Mouse (Mus musculus) kidney, adult 2 months (tissue): ENCODE data around the gene Slco4a1. TPM values are rescaled to one million over a fixed set of nuclear protein-coding genes. Genes with fewer than 3 reads are reported as not detected.

ENCODE experiments used
- DNase-seq: peaks from one replicate; pipeline ENCODE4 v3.0.0; 2021
- H3K27ac ChIP-seq: fragments of 200-500 bp; 2 replicates; pipeline ENCODE4 v1.5.1; 2012; ENCODE audit warnings: low read depth, low read length, control low read depth, inconsistent platforms; ENCODE audit not compliant: insufficient read depth
- H3K27me3 ChIP-seq: fragments of 200-500 bp; replicated peaks from 2 replicates; pipeline ENCODE4 v1.6.1; 2012; ENCODE audit warnings: mild to moderate bottlenecking, moderate library complexity, low read length, inconsistent platforms; ENCODE audit not compliant: control insufficient read depth, insufficient read depth
- H3K36me3 ChIP-seq: fragments of 200-500 bp; 2 replicates; pipeline ENCODE4 v1.6.1; 2012; ENCODE audit warnings: mild to moderate bottlenecking, moderate library complexity, low read length, inconsistent platforms; ENCODE audit not compliant: control insufficient read depth, insufficient read depth
- H3K4me1 ChIP-seq: fragments of 200-500 bp; 2 replicates; pipeline ENCODE4 v1.6.1; 2011; ENCODE audit warnings: low read length; ENCODE audit not compliant: control insufficient read depth, insufficient read depth
- H3K4me3 ChIP-seq: fragments of 200-500 bp; 2 replicates; pipeline ENCODE4 v1.5.1; 2011; ENCODE audit warnings: mild to moderate bottlenecking, low read depth, low read length, control low read depth; ENCODE audit not compliant: insufficient read depth
- CTCF ChIP-seq: fragments of 200-500 bp; conservative IDR thresholded peaks from 2 replicates; pipeline ENCODE4 v1.5.1; 2011; ENCODE audit warnings: low read depth, mild to moderate bottlenecking, control low read depth, low read length, moderate library complexity, mixed read lengths; ENCODE audit not compliant: insufficient read depth, insufficient read length
- POLR2A ChIP-seq: fragments of 200-500 bp; IDR thresholded peaks from one replicate; pipeline ENCODE4 v1.6.1; 2011; ENCODE audit warnings: low read depth, low read length, control low read depth
- WGBS: fragments of 180-500 bp; shearing (Covaris S2); methylation state at CpG from one replicate; pipeline ENCODE4 v1.1.7; 2018; 5-methylcytosine and 5-hydroxymethylcytosine counted together
- polyA plus RNA-seq: library from polyadenylated mRNA; depleted of rRNA; stranded (reverse); fragments of >200 nt; gene quantifications from 2 replicates; pipeline ENCODE4 v1.2.3, GENCODE M21; 2012

Slco4a1 gene
- polyA plus RNA-seq, 1 experiment = 49.4 TPM

DNA sequence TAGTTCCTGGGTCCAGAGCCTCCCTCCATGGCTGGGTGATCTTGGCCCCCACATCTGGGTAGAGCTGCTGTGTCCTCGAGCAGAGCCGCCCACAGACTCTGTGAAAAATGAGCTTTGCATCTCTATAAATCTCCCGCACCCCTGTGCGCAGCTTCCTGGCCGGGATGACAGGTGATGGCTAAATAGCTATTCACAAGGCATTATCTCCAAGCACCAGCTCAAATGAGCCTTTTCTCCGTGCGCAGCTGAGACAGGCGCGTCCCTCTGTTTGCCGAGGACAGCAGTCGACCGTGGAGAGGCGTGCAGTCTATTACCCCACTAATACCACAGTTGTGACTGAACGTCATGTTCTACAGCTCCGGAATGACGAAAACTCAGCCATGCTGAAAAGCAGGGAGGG lies 26.2 kb downstream of the Slco4a1 start:
- Histone ChIP-seq H3K4me3 (no peak overlapping the region), H3K27me3 (no peaks in the 10 kb centered on the region), H3K36me3 (no peaks in the 10 kb centered on the region), H3K27ac (no peak overlapping the region), H3K4me1 (no peaks in the 10 kb centered on the region)
- no peak for DNase-seq
- TF ChIP-seq CTCF (no peak), POLR2A (no peak)
- 10% methylated on average over 16 of the region's 16 CpGs for WGBS

DNA sequence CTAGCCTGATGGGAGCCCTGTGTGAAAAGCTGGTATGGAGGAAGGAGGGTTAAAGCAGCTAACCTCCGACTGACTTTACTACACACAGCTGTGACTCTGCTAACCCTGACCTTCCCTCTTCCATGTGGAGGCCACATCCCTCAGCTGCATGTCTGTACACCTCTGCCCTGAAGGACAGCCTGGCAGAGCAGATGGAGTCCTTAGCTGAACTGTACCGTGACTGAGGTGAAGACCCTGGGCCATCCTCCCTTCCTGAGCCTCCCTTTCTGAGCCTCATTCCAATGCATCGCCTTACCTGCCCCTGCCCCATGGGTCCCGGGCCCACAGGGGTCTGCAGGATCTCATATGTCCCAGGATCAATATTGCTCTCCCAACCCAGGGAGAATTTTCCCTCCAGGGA lies 28.8 kb downstream of the Slco4a1 start:
- Histone ChIP-seq H3K27ac (no peak overlapping the region), H3K36me3 (no peaks in the 10 kb centered on the region)
- TF ChIP-seq POLR2A = no peak
- no peak for TF ChIP-seq CTCF

DNA sequence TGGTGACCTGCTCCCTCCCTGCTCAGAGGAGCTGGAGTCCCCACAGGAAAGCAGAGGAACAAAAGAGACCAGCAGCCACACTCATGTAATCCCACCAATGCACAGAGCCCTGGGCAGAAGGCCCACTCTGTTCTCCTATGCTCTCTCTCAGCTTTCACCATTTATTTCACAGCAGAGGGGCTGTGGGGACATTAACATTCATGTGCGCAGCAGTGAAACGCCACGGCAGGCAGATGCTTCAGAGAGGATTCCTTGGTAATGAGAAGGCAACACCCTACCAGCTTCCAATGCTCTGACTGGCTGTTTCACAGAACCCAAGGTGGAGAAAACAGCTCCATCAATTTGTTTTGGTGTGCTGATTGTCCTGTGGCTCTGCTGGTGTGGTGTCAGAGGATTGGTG lies 29.3 kb downstream of the Slco4a1 start:
- no peak for DNase-seq
- H3K27ac ChIP-seq = no peak overlapping the region
- no peak for TF ChIP-seq POLR2A
- no peak for TF ChIP-seq CTCF
- H3K4me1 ChIP-seq = no peaks in the 10 kb centered on the region
- no peak overlapping the region for H3K4me3 ChIP-seq
- WGBS = 50% methylated on average over 3 of the region's 3 CpGs
- no peaks in the 10 kb centered on the region for H3K27me3 ChIP-seq
- no peaks in the 10 kb centered on the region for H3K36me3 ChIP-seq

More for the DNA sequence above, 28.8 kb downstream of the Slco4a1 start:
- WGBS = 39% methylated on average over 4 of the region's 4 CpGs
- no peak for DNase-seq
- Histone ChIP-seq H3K27me3 (no peaks in the 10 kb centered on the region), H3K4me1 (no peaks in the 10 kb centered on the region), H3K4me3 (no peak overlapping the region)

DNA sequence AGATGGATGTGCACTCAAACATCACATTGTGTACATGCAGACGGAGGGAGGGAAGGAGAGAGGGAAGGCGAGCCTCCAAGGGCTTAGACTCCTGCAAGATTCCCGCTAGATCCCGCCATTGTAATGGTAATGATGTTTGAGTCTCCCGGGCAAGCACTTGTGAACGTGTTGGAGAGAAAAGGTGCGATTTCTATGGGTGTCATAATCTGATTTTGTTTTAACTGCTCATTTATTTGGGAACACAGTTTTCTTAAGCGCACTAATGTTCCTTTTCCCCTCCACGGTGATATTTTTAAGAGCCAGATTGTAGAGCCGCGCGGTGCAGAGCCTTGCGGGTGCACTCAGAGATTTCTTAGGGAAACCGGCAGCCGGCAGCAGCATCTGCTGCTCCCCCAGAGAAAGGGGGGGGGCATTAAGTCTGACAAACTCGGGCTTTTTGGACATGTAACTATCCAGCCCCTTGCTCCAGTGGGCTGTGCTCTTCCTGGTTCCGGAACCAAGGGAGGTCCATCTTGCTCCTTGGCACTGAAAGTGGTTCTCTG lies 32.2 kb downstream of the Slco4a1 start:
- WGBS = 37% methylated on average over 17 of the region's 17 CpGs
- Histone ChIP-seq H3K4me3 (no peak overlapping the region), H3K27ac (no peak overlapping the region), H3K27me3 (no peaks in the 10 kb centered on the region), H3K36me3 (no peaks in the 10 kb centered on the region), H3K4me1 (no peaks in the 10 kb centered on the region)
- no peak for TF ChIP-seq CTCF
- no peak for TF ChIP-seq POLR2A
- no peak for DNase-seq

DNA sequence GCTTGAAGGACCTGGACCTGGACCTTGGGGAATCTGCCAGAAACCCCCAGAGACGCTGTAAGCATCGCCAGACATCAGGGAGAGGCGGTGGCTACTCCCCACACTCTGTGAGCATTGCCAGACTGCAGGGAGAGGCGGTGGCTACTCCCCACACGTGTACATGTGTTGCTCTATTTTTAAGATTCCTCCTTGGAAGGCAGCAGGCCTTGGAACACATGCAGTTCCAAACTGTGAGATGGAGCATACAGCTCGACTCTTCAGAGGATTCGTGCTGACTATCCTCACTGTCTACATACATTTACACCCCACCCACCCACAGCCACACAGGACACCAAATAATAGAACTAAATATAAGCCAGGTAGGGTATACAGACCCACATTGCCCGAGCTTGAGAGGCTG lies 39.9 kb downstream of the Slco4a1 start:
- H3K4me1 ChIP-seq = no peaks in the 10 kb centered on the region
- H3K27me3 ChIP-seq = no peaks in the 10 kb centered on the region; the same call in 1 of the 2 replicates
- H3K4me3 ChIP-seq = no peak overlapping the region
- no peak for DNase-seq
- no peak overlapping the region for H3K27ac ChIP-seq
- 75% methylated on average over 8 of the region's 8 CpGs for WGBS
- TF ChIP-seq POLR2A = no peak
- TF ChIP-seq CTCF = no peak
- H3K36me3 ChIP-seq = no peaks in the 10 kb centered on the region

DNA sequence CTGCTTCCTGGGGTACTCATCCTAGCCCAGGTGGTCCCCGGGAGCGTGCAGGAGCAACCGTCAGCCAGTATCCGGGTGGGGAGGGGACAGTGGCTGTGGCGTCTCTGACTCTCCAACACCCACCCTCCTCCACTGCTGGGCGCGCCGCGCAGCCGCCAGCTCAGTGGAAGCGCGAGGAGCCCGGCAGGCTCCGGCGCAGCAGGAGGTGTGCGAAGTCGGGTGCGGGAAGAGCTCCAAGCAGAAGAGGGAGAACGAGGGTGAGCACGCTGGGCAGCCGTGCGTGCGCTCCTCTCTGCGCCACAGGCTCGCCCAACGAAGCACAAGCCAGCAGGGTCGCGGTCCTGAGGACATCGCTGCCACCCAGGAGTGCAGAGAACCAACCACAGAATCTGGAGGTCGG lies 43.7 kb downstream of the Slco4a1 start, which contains the start of gene Ntsr1:
Gene Ntsr1, plus strand, starts transcription at position 236 of the 400 bp plus-strand sequence.
- DNase-seq = no peak
- WGBS = under 1% methylated on average over 30 of the region's 30 CpGs
- no peak within 1 kb of the TSS for H3K27ac ChIP-seq

DNA sequence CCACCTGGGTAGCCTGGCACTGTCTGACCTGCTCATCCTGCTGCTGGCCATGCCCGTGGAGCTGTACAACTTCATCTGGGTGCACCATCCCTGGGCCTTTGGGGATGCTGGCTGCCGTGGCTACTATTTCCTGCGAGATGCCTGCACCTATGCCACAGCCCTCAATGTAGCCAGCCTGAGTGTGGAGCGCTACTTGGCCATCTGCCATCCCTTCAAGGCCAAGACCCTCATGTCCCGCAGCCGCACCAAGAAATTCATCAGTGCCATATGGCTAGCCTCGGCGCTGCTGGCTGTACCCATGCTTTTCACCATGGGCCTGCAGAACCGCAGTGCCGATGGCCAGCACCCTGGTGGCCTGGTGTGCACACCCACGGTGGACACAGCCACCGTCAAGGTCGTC lies 44.7 kb downstream of the Slco4a1 start:
- DNase-seq = no peak
- Histone ChIP-seq H3K27ac (no peak overlapping the region), H3K4me1 (no peaks in the 10 kb centered on the region), H3K4me3 (no peak overlapping the region), H3K36me3 (no peaks in the 10 kb centered on the region), H3K27me3 (no peaks in the 10 kb centered on the region; the same call in 1 of the 2 replicates)
- TF ChIP-seq CTCF (no peak), POLR2A (no peak)
- 27% methylated on average over 13 of the region's 13 CpGs for WGBS

More for the DNA sequence above, 43.7 kb downstream of the Slco4a1 start, which contains the start of gene Ntsr1:
- Histone ChIP-seq H3K4me3 (no peak within 1 kb of the TSS), H3K27me3 (no peaks in the 10 kb centered on the region; the same call in 1 of the 2 replicates), H3K4me1 (no peaks in the 10 kb centered on the region), H3K36me3 (no peaks in the 10 kb centered on the region)
- no peak for TF ChIP-seq POLR2A
- TF ChIP-seq CTCF = no peak
